Mouse (Mus musculus) cerebellum, adult 9-10 months (tissue): ENCODE measurements at regions not wholly inside any gene's neighbourhood (a gene's known extent, or its start where the extent isn't known, plus 50 kb on each side); places are given as distances from the start of the nearest gene placed in this dataset.

Source experiments
- DNase-seq: peaks from one replicate; pipeline ENCODE4 v3.0.0; 2022

- DNase-seq, result no peak
Observed at GRCm38 (mm10) chr3:118248768-118249167, 313.2 kb upstream of the Dpyd start.

DNA sequence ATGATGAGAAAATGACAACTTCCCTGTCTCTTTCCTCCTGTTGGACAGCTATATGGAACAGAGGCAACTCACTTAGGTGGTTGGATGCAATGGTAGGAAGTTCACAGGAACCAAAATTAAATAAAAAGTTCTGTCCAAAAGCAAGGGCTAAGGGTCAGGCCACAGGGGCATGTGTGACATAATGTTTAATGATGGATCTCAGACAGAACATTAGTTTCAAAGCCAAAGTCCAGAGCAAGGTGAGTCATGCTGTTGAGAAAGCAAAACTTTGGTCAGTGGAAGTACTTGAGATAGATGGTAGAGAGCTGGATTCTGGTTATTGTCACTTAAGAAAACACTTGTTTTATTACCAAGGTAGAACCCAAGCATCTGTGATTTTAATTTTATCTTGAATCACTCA lies 286.0 kb upstream of the Dpyd start:
- no peak for DNase-seq

- no peak for DNase-seq
Observed at GRCm38 (mm10) chr3:118278274-118278673, 283.7 kb upstream of the Dpyd start.

GRCm38 (mm10) chr3:118286946-118287345 lies 275.0 kb upstream of the Dpyd start:
- DNase-seq, result no peak

DNA sequence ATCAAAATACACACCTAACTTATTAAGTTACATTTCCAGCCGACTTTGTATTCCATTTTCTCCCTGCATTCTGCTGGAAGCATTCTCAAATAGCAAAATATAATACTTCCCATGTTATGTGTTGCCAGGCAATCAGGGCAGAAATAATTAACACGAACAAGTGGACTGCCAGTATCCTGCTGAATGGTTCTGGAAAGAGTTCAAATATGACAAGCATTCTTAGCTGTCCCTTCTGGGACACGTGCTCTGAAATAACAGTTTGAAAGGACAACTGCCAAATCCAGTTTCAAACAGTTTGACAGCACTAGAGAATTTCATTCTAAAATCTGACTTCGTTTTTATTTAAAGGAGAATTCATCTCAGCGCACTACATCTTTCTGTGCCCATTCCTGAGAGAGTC lies 236.8 kb upstream of the Dpyd start:
- no peak for DNase-seq

DNA sequence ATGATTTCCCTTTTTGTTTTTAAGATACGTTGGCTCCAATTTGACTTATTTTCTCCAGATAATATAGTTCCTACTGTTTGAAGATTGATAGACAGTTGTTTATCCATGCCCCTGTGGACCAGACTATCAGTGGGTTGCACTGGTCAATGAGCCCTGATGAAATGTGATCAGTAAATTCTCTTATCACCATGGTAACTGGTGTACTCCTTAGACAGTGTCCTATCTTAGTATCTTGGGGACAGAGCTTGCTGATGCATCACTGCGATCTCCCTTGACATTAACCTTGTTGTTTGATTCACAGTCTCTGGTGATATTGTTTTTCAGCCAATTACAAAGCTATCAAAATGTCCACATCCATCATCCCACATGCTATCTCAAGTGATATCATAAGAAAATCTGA lies 233.7 kb upstream of the Dpyd start:
- DNase-seq, result no peak

- no peak for DNase-seq
Observed at GRCm38 (mm10) chr3:118329132-118329674, 232.7 kb upstream of the Dpyd start.

GRCm38 (mm10) chr3:118331559-118331958 lies 230.4 kb upstream of the Dpyd start:
- DNase-seq, result no peak

- DNase-seq, result no peak
Observed at GRCm38 (mm10) chr3:118338716-118339115, 223.2 kb upstream of the Dpyd start.

GRCm38 (mm10) chr3:118361741-118362141 lies 200.2 kb upstream of the Dpyd start:
- DNase-seq, result peak; percentile 28
